Mouse (Mus musculus) hindbrain, embryonic 11.5 days (tissue): ENCODE measurements around the gene Adora2a. TPM values are rescaled to one million over a fixed set of nuclear protein-coding genes. Genes with fewer than 3 reads are reported as not detected.
"Not testable (repeated sequence)": the region's sequence is repeated elsewhere in the genome, so short reads cannot be mapped to it uniquely, and the experiment has no call there.

ENCODE experiments used
- ATAC-seq: fragments of 200-750 bp; cut with Nextera tagmentation; 2 replicates; pipeline ENCODE4 v1.8.0; 2017; ENCODE audit warnings: mild to moderate bottlenecking, moderate TSS enrichment, moderate library complexity; ENCODE audit not compliant: low FRiP score
- DNase-seq: peaks from one replicate; pipeline ENCODE4 v3.0.0-alpha.2; 2015; ENCODE audit warnings: low spot score
- H3K27ac ChIP-seq: fragments of 300-500 bp; sonication (generic); 2 replicates; pipeline ENCODE4 v1.5.1; 2014; ENCODE audit warnings: mild to moderate bottlenecking, low read depth, low read length
- H3K27me3 ChIP-seq: fragments of 300-500 bp; sonication (generic); 2 replicates; pipeline ENCODE4 v1.6.1; 2014; ENCODE audit warnings: mild to moderate bottlenecking, low read length, moderate library complexity, mixed read lengths; ENCODE audit not compliant: control insufficient read depth, insufficient read depth
- H3K36me3 ChIP-seq: fragments of 300-500 bp; sonication (generic); 2 replicates; pipeline ENCODE4 v1.6.1; 2014; ENCODE audit warnings: mild to moderate bottlenecking, low read length, moderate library complexity, mixed read lengths; ENCODE audit not compliant: control insufficient read depth, insufficient read depth
- H3K4me1 ChIP-seq: fragments of 300-500 bp; sonication (generic); replicated peaks from 2 replicates; pipeline ENCODE4 v1.6.1; 2014; ENCODE audit warnings: low read length, mixed read lengths; ENCODE audit not compliant: control insufficient read depth, insufficient read depth
- H3K4me2 ChIP-seq: fragments of 300-500 bp; sonication (generic); replicated peaks from 2 replicates; pipeline ENCODE4 v1.6.1; 2014; ENCODE audit warnings: mild to moderate bottlenecking, low read depth, low read length
- H3K4me3 ChIP-seq: fragments of 300-500 bp; sonication (generic); 2 replicates; pipeline ENCODE4 v1.5.1; 2014; ENCODE audit warnings: low read depth, low read length
- H3K9ac ChIP-seq: fragments of 300-500 bp; sonication (generic); 2 replicates; pipeline ENCODE4 v1.6.1; 2014; ENCODE audit warnings: low read depth, low read length
- H3K9me3 ChIP-seq: fragments of 300-500 bp; sonication (generic); 2 replicates; pipeline ENCODE4 v1.6.1; 2016; ENCODE audit warnings: low read length; ENCODE audit not compliant: control insufficient read depth
- WGBS: fragments of 180-500 bp; shearing (Covaris S2); extraction: QIAGEN DNeasy Blood & Tissue Kit; methylation state at CpG from one replicate; pipeline ENCODE4 v1.1.7; 2014; 5-methylcytosine and 5-hydroxymethylcytosine counted together
- polyA plus RNA-seq: library from polyadenylated mRNA; unstranded; fragments of >200 nt; fragmentation: Nextera tagmentation; extraction: Ambion mirVana; gene quantifications from 2 replicates; pipeline ENCODE4 v1.2.1, GENCODE M21; 2014

Adora2a gene
- polyA plus RNA-seq, 1 experiment from 2014 or later, result 5.0 TPM

- H3K9ac ChIP-seq, result no peak overlapping the region
- H3K27me3 ChIP-seq, result no peaks in the 10 kb centered on the region
- no peak overlapping the region for H3K27ac ChIP-seq
- ATAC-seq, result no peak
- no peaks in the 10 kb centered on the region for H3K4me1 ChIP-seq
- 37% methylated on average over 8 of the region's 8 CpGs for WGBS
- no peak for DNase-seq
- no peak overlapping the region for H3K4me2 ChIP-seq
- no peaks in the 10 kb centered on the region for H3K9me3 ChIP-seq
- H3K36me3 ChIP-seq, result no peaks in the 10 kb centered on the region
- no peak overlapping the region for H3K4me3 ChIP-seq
These were observed 25.3 kb downstream of the Adora2a start for GRCm38 (mm10) chr10:75341936-75342335.

- H3K4me2 ChIP-seq, H3K27ac ChIP-seq, DNase-seq, H3K36me3 ChIP-seq, H3K4me3 ChIP-seq, ATAC-seq, H3K9me3 ChIP-seq, H3K9ac ChIP-seq, H3K27me3 ChIP-seq, H3K4me1 ChIP-seq: not testable (repeated sequence)
- WGBS, result 68% methylated on average over 1 of the region's 1 CpGs
These were observed 27.9 kb downstream of the Adora2a start for GRCm38 (mm10) chr10:75344563-75344962.

DNA sequence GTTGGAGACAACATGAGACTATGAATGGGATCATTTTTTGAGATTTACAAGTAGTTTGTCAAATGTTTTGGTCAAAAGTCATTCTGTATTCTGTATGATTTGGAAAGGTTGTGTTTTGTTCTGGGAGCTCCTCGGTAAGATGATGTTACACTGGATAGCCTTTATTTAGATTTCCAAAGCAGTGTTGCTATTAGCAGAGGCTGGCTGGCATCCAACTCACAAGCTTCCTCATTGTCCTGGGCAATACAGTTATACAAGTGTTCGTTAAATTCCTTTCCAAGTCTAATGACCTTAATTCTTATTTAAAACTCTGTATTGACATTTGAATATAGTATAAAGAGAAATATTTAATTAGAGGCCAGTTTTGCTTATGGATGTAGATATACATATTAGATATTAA lies 28.6 kb downstream of the Adora2a start:
- Histone ChIP-seq H3K36me3 (no peaks in the 10 kb centered on the region), H3K9ac (no peak overlapping the region), H3K4me2 (no peak overlapping the region), H3K4me3 (no peak overlapping the region), H3K9me3 (no peaks in the 10 kb centered on the region), H3K4me1 (no peaks in the 10 kb centered on the region), H3K27me3 (no peaks in the 10 kb centered on the region), H3K27ac (no peak overlapping the region)
- WGBS, result 87% methylated on average over 2 of the region's 2 CpGs
- DNase-seq (no peak), ATAC-seq (no peak)

GRCm38 (mm10) chr10:75350564-75350963 lies 33.9 kb downstream of the Adora2a start:
- ATAC-seq, result no peak
- DNase-seq, result no peak
- Histone ChIP-seq H3K9ac (no peak overlapping the region), H3K4me1 (no peaks in the 10 kb centered on the region), H3K4me3 (no peak overlapping the region), H3K27me3 (no peaks in the 10 kb centered on the region), H3K9me3 (no peaks in the 10 kb centered on the region), H3K36me3 (no peaks in the 10 kb centered on the region), H3K4me2 (no peak overlapping the region), H3K27ac (no peak overlapping the region)
- WGBS, result 88% methylated on average over 5 of the region's 5 CpGs

GRCm38 (mm10) chr10:75352541-75352940 lies 35.9 kb downstream of the Adora2a start:
- Histone ChIP-seq H3K27ac (no peak overlapping the region), H3K4me2 (no peak overlapping the region), H3K4me3 (no peak overlapping the region), H3K4me1 (no peaks in the 10 kb centered on the region), H3K9ac (no peak overlapping the region), H3K36me3 (no peaks in the 10 kb centered on the region), H3K9me3 (no peaks in the 10 kb centered on the region), H3K27me3 (no peaks in the 10 kb centered on the region)
- 97% methylated on average over 12 of the region's 12 CpGs for WGBS
- DNase-seq, result no peak
- no peak for ATAC-seq

DNA sequence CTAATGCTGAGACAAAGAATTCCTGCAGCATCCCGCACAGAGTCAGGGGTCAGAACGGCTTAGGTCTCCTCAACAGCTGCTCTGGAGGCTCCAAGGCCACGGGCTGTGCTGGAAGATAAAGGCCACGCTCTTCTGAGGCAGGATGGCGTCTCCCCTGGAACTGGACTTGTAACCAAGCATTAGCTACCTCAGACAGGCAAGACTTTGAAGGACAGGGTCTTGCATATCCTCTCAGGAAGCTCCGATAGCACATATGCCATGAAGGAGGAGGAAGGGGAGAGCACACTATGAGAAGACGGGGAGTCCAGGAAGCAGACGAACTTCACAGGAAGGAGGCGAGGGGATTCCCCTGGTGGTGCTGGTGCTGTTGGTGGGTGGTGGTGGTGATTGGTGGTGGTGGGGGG lies 37.2 kb downstream of the Adora2a start:
- H3K27ac ChIP-seq, H3K4me3 ChIP-seq, DNase-seq, H3K9me3 ChIP-seq, H3K36me3 ChIP-seq, ATAC-seq, H3K9ac ChIP-seq, H3K27me3 ChIP-seq, H3K4me2 ChIP-seq, H3K4me1 ChIP-seq: not testable (repeated sequence)
- 75% methylated on average over 8 of the region's 9 CpGs for WGBS

DNA sequence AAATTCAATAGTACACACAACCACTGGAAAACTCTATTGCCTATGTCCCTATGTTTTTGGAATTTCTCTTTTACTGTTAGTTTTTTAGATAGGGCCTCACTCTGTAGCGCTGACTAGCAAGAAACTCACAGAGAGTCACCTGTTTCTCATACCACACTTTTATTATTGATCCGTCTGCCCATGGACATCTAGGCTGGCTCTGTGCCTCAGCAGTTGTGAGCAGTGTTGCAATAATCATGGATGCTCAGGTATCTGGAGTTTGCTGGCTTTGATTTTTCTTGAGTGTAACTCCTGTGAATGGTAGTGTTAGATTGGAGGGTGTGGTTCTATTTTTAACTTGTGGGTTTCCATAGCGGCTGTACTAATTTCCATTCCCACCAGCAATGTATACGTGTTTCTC lies 38.7 kb downstream of the Adora2a start:
- Histone ChIP-seq H3K9ac (no peak overlapping the region), H3K9me3 (no peaks in the 10 kb centered on the region), H3K4me3 (no peak overlapping the region), H3K27me3 (no peaks in the 10 kb centered on the region), H3K4me1 (no peaks in the 10 kb centered on the region), H3K36me3 (no peaks in the 10 kb centered on the region), H3K27ac (no peak overlapping the region), H3K4me2 (no peak overlapping the region)
- ATAC-seq (no peak), DNase-seq (no peak)
- 81% methylated on average over 4 of the region's 4 CpGs for WGBS

- not testable (repeated sequence) for H3K27me3 ChIP-seq, H3K4me3 ChIP-seq, H3K27ac ChIP-seq, H3K9me3 ChIP-seq, H3K4me2 ChIP-seq, H3K9ac ChIP-seq, H3K4me1 ChIP-seq, H3K36me3 ChIP-seq
- ATAC-seq, result peak; percentile 86
- WGBS, result 20% methylated on average over 1 of the region's 1 CpGs
- DNase-seq, result peak; percentile 34
These were observed 47.6 kb downstream of the Adora2a start for GRCm38 (mm10) chr10:75364214-75364690.

- Histone ChIP-seq H3K36me3 (no peaks in the 10 kb centered on the region), H3K9ac (no peak overlapping the region), H3K4me1 (no peaks in the 10 kb centered on the region), H3K4me2 (no peak overlapping the region), H3K27ac (no peak overlapping the region), H3K4me3 (no peak overlapping the region), H3K9me3 (no peaks in the 10 kb centered on the region), H3K27me3 (no peaks in the 10 kb centered on the region)
- 88% methylated on average over 9 of the region's 9 CpGs for WGBS
- no peak; the same call in 1 of the 2 replicates for ATAC-seq
- peak; percentile 1 for DNase-seq
These were observed 48.1 kb downstream of the Adora2a start for GRCm38 (mm10) chr10:75364796-75365195.
